Mouse (Mus musculus): ENCODE measurements around the gene Uimc1.
A peak's percentile ranks its signal among the peaks of the same experiment; 100 is the strongest.

The Uimc1 gene

GRCm38 (mm10) chr13:54992215-54992614 is 107.9 kb downstream of the Uimc1 start:
- DNase-seq, result no peak

- no peak for DNase-seq
These were observed 111.8 kb downstream of the Uimc1 start for GRCm38 (mm10) chr13:54988181-54988760.

GRCm38 (mm10) chr13:54987405-54987804 is 112.7 kb downstream of the Uimc1 start:
- no peak for DNase-seq

GRCm38 (mm10) chr13:54983614-54984013 is 116.5 kb downstream of the Uimc1 start:
- DNase-seq, result no peak

- DNase-seq, result no peak
These were observed 117.1 kb downstream of the Uimc1 start for GRCm38 (mm10) chr13:54983001-54983400.

GRCm38 (mm10) chr13:54980957-54981356 is 119.1 kb downstream of the Uimc1 start:
- DNase-seq, result no peak

- peak; percentile 62 for DNase-seq
These were observed 121.3 kb downstream of the Uimc1 start for GRCm38 (mm10) chr13:54978804-54979203.
